8 mouse cellular contexts compared by ENCODE assay signal in the genomic region with DNA sequence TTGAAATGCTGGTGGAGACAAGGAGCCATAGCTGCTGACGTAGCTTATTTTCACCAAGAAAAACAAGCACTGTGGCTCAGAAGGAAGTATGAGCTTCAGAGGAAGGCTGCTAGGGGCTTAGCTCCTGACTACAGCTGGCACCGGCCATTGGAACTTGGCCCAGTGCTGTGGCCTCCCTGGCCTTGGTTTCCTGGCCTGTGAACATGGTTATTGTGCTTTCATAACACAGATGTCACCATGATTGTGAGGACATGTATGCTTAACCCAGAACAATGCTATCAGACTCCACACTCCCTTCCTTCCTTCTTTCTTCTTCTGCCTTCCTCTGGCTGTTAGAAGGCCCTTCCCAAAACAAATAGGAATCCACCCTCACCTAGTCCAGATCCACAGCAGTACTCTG.
DNase-seq lines count a peak whose midpoint lies in the region; ATAC-seq and TF ChIP-seq lines count a peak whose summit lies in the region.

No protein-coding gene starts in this region.

- ATAC-seq in liver, postnatal 0 days, result 0 out of 2 replicates have a peak, but pooled peaks have one; percentile 19
- ATAC-seq in hindbrain, postnatal 0 days, result no peak
- no peak for ATAC-seq in cerebellum, adult (ENCODE audit: insufficient number of reproducible peaks, low FRiP score, low TSS enrichment)

- H3K27ac ChIP-seq in embryonic facial prominence, embryonic 10.5 days (replicated peaks), result no peak overlapping the region
- H3K27ac ChIP-seq in liver, postnatal 0 days (ENCODE audit: low read depth), result no peak overlapping the region
- H3K27ac ChIP-seq in hindbrain, postnatal 0 days, result no peak overlapping the region

- H3K4me2 ChIP-seq in liver, postnatal 0 days (ENCODE audit: low read depth, low read length), result no peak overlapping the region
- H3K4me2 ChIP-seq in hindbrain, postnatal 0 days (ENCODE audit: low read depth, low read length), result no peak overlapping the region

- 74% methylated on average over 2 of the region's 2 CpGs for WGBS in embryonic facial prominence, embryonic 10.5 days
- 54% methylated on average over 2 of the region's 2 CpGs for WGBS in liver, postnatal 0 days (ENCODE audit: insufficient replicate concordance)
- WGBS in hindbrain, postnatal 0 days, result 52% methylated on average over 2 of the region's 2 CpGs

- H3K9me3 ChIP-seq in embryonic facial prominence, embryonic 10.5 days, result no peaks in the 10 kb centered on the region
- no peaks in the 10 kb centered on the region for H3K9me3 ChIP-seq in liver, postnatal 0 days (ENCODE audit: low read length)
- no peaks in the 10 kb centered on the region for H3K9me3 ChIP-seq in hindbrain, postnatal 0 days (ENCODE audit: low read length)

- H3K36me3 ChIP-seq in embryonic facial prominence, embryonic 10.5 days (replicated peaks), result no peaks in the 10 kb centered on the region
- no peaks in the 10 kb centered on the region for H3K36me3 ChIP-seq in liver, postnatal 0 days (replicated peaks; ENCODE audit: insufficient read depth, low read length)
- H3K36me3 ChIP-seq in hindbrain, postnatal 0 days (ENCODE audit: insufficient read depth, low read length), result no peaks in the 10 kb centered on the region

- no peak overlapping the region for H3K9ac ChIP-seq in liver, postnatal 0 days (replicated peaks)
- no peak overlapping the region for H3K9ac ChIP-seq in hindbrain, postnatal 0 days (replicated peaks; ENCODE audit: low read length)

- no peaks in the 10 kb centered on the region for H3K4me1 ChIP-seq in embryonic facial prominence, embryonic 10.5 days
- H3K4me1 ChIP-seq in liver, postnatal 0 days (ENCODE audit: insufficient read depth), result no peaks in the 10 kb centered on the region
- no peaks in the 10 kb centered on the region for H3K4me1 ChIP-seq in hindbrain, postnatal 0 days (ENCODE audit: insufficient read depth, low read length)

- no peak for TF ChIP-seq CTCF in liver, postnatal 0 days (IDR thresholded peaks at IDR 0.05; ENCODE audit: low read depth)
- TF ChIP-seq CTCF in hindbrain, postnatal 0 days (IDR thresholded peaks at IDR 0.05; ENCODE audit: low read depth), result no peak

- DNase-seq in adrenal gland, adult 18-20 months (ENCODE audit: low spot score in 2 of 2), result peak; percentile 20 to 39
- peak; percentile 8 for DNase-seq in embryonic facial prominence, embryonic 10.5 days (ENCODE audit: low spot score)
- peak; percentile 68 for DNase-seq in heart, postnatal 4 days
- DNase-seq in liver, postnatal 0 days, result peak; percentile 20
- no peak for DNase-seq in hindbrain, postnatal 0 days (ENCODE audit: low spot score)
- no peak for DNase-seq in layer of hippocampus, postnatal 25 days (ENCODE audit: extremely low spot score in 1 of 2, low spot score in 1 of 2)
- DNase-seq in spleen, postnatal 4 days (ENCODE audit: low spot score in 2 of 2), result no peak

- TF ChIP-seq EP300 in liver, postnatal 0 days (IDR thresholded peaks at IDR 0.05; ENCODE audit: low read depth), result no peak

- H3K27me3 ChIP-seq in embryonic facial prominence, embryonic 10.5 days (replicated peaks; ENCODE audit: low read depth, poor library complexity, severe bottlenecking), result no peaks in the 10 kb centered on the region
- H3K27me3 ChIP-seq in liver, postnatal 0 days (ENCODE audit: insufficient read depth, low read length), result no peaks in the 10 kb centered on the region
- no peaks in the 10 kb centered on the region for H3K27me3 ChIP-seq in hindbrain, postnatal 0 days (ENCODE audit: insufficient read depth, low read length)

- H3K4me3 ChIP-seq in embryonic facial prominence, embryonic 10.5 days, result no peak overlapping the region
- H3K4me3 ChIP-seq in liver, postnatal 0 days (ENCODE audit: low read depth, low read length), result no peak overlapping the region
- no peak overlapping the region for H3K4me3 ChIP-seq in hindbrain, postnatal 0 days (ENCODE audit: low read length)

Comparison
In these comparisons a context has a peak if more than half of its experiments do, and no peak if none do; other contexts are left out.
1. DNase-seq: peak in adrenal gland, adult 18-20 months (2 of 2), embryonic facial prominence, embryonic 10.5 days (single experiment), heart, postnatal 4 days (single experiment) and liver, postnatal 0 days (single experiment); none in hindbrain, postnatal 0 days (single experiment), layer of hippocampus, postnatal 25 days (0 of 2) and spleen, postnatal 4 days (0 of 2).